Mouse (Mus musculus) megakaryocyte, embryonic 14.5 days (primary cell): Measurements from ENCODE around the gene Kcnab1. TPM values are rescaled to one million over a fixed set of nuclear protein-coding genes. Genes with fewer than 3 reads are reported as not detected.

Experiments
- H3K27me3 ChIP-seq: replicated peaks from 2 replicates; pipeline ENCODE3; 2012; ENCODE audit warnings: inconsistent platforms
- H3K36me3 ChIP-seq: replicated peaks from 2 replicates; pipeline ENCODE3; 2012; ENCODE audit warnings: low read length, inconsistent platforms, mixed read lengths
- H3K4me1 ChIP-seq: 2 replicates; pipeline ENCODE4 v1.6.1; 2012; ENCODE audit warnings: inconsistent platforms
- H3K4me3 ChIP-seq: replicated peaks from 2 replicates; pipeline ENCODE3; 2012; ENCODE audit warnings: moderate library complexity, mild to moderate bottlenecking, inconsistent platforms
- H3K9me3 ChIP-seq: 2 replicates; pipeline ENCODE4 v1.6.1; 2012; ENCODE audit warnings: inconsistent platforms
- FLI1 ChIP-seq: IDR thresholded peaks from 2 replicates; pipeline ENCODE4 v1.6.1; 2012; ENCODE audit warnings: low read length, inconsistent platforms, mixed read lengths
- GATA1 ChIP-seq: IDR thresholded peaks from 3 replicates; pipeline ENCODE4 v1.6.1; 2012; ENCODE audit warnings: mixed read lengths, low read length, inconsistent platforms, borderline replicate concordance
- polyA plus RNA-seq: library from polyadenylated mRNA; stranded (reverse); fragments of >175 nt; gene quantifications from 2 replicates; pipeline ENCODE4 v1.2.3, GENCODE M21; 2012; ENCODE audit warnings: low replicate concordance; ENCODE audit not compliant: insufficient read depth

Gene Kcnab1
- polyA plus RNA-seq, 1 experiment: not detected

GRCm38 (mm10) chr3:65134931-65135330 lies 25.7 kb downstream of the Kcnab1 start:
- no peak overlapping the region for H3K4me3 ChIP-seq
- no peaks in the 10 kb centered on the region for H3K9me3 ChIP-seq
- no peaks in the 10 kb centered on the region for H3K4me1 ChIP-seq
- TF ChIP-seq GATA1 (no peak), FLI1 (no peak)
- no peaks in the 10 kb centered on the region for H3K27me3 ChIP-seq
- no peaks in the 10 kb centered on the region for H3K36me3 ChIP-seq

- TF ChIP-seq FLI1 (no peak), GATA1 (no peak)
- no peaks in the 10 kb centered on the region for H3K36me3 ChIP-seq
- no peak overlapping the region for H3K4me3 ChIP-seq
- H3K4me1 ChIP-seq: no peaks in the 10 kb centered on the region
- no peaks in the 10 kb centered on the region for H3K27me3 ChIP-seq
- H3K9me3 ChIP-seq: no peaks in the 10 kb centered on the region
These were observed 27.7 kb downstream of the Kcnab1 start for GRCm38 (mm10) chr3:65136897-65137296.

- Histone ChIP-seq H3K27me3 (no peaks in the 10 kb centered on the region), H3K36me3 (no peaks in the 10 kb centered on the region), H3K4me3 (no peak overlapping the region), H3K4me1 (no peaks in the 10 kb centered on the region), H3K9me3 (no peaks in the 10 kb centered on the region)
- TF ChIP-seq FLI1 (no peak), GATA1 (no peak)
These were observed 29.6 kb downstream of the Kcnab1 start for GRCm38 (mm10) chr3:65138739-65139138.

- Histone ChIP-seq H3K36me3 (no peaks in the 10 kb centered on the region), H3K4me1 (no peaks in the 10 kb centered on the region), H3K9me3 (no peaks in the 10 kb centered on the region), H3K27me3 (no peaks in the 10 kb centered on the region), H3K4me3 (no peak overlapping the region)
- no peak for TF ChIP-seq GATA1
- TF ChIP-seq FLI1: no peak
These were observed 36.0 kb downstream of the Kcnab1 start for GRCm38 (mm10) chr3:65145152-65145551.

GRCm38 (mm10) chr3:65151808-65152207 lies 42.6 kb downstream of the Kcnab1 start:
- Histone ChIP-seq H3K4me1 (no peaks in the 10 kb centered on the region), H3K9me3 (0 out of 2 replicates have a peak, but pooled peaks cover 2% of the 10 kb centered on the region), H3K4me3 (no peak overlapping the region), H3K36me3 (no peaks in the 10 kb centered on the region), H3K27me3 (no peaks in the 10 kb centered on the region)
- TF ChIP-seq GATA1: no peak
- no peak for TF ChIP-seq FLI1

GRCm38 (mm10) chr3:65172964-65173363 lies 63.8 kb downstream of the Kcnab1 start:
- Histone ChIP-seq H3K36me3 (no peaks in the 10 kb centered on the region), H3K9me3 (peaks cover 19% of the 10 kb centered on the region), H3K4me1 (no peaks in the 10 kb centered on the region), H3K27me3 (no peaks in the 10 kb centered on the region), H3K4me3 (no peak overlapping the region)
- TF ChIP-seq FLI1 (no peak), GATA1 (no peak)

GRCm38 (mm10) chr3:65174564-65174963 lies 65.4 kb downstream of the Kcnab1 start:
- no peaks in the 10 kb centered on the region for H3K36me3 ChIP-seq
- H3K9me3 ChIP-seq: peaks cover 19% of the 10 kb centered on the region
- no peak overlapping the region for H3K4me3 ChIP-seq
- no peaks in the 10 kb centered on the region for H3K4me1 ChIP-seq
- no peaks in the 10 kb centered on the region for H3K27me3 ChIP-seq
- TF ChIP-seq GATA1: no peak
- TF ChIP-seq FLI1: no peak

- no peak overlapping the region for H3K4me3 ChIP-seq
- no peaks in the 10 kb centered on the region for H3K4me1 ChIP-seq
- H3K27me3 ChIP-seq: no peaks in the 10 kb centered on the region
- peaks cover 19% of the 10 kb centered on the region for H3K9me3 ChIP-seq
- no peak for TF ChIP-seq FLI1
- no peak for TF ChIP-seq GATA1
- H3K36me3 ChIP-seq: no peaks in the 10 kb centered on the region
These were observed 66.6 kb downstream of the Kcnab1 start for GRCm38 (mm10) chr3:65175819-65176218.

GRCm38 (mm10) chr3:65176846-65177245 lies 67.7 kb downstream of the Kcnab1 start:
- no peak for TF ChIP-seq FLI1
- TF ChIP-seq GATA1: no peak
- Histone ChIP-seq H3K9me3 (peaks cover 19% of the 10 kb centered on the region), H3K4me1 (no peaks in the 10 kb centered on the region), H3K36me3 (no peaks in the 10 kb centered on the region), H3K27me3 (no peaks in the 10 kb centered on the region), H3K4me3 (no peak overlapping the region)

- no peaks in the 10 kb centered on the region for H3K9me3 ChIP-seq
- no peak overlapping the region for H3K4me3 ChIP-seq
- no peaks in the 10 kb centered on the region for H3K27me3 ChIP-seq
- H3K36me3 ChIP-seq: no peaks in the 10 kb centered on the region
- TF ChIP-seq GATA1 (no peak), FLI1 (no peak)
- no peaks in the 10 kb centered on the region for H3K4me1 ChIP-seq
These were observed 78.9 kb downstream of the Kcnab1 start for GRCm38 (mm10) chr3:65187833-65188698.
